Mouse (Mus musculus): ENCODE measurements around the gene Zfp638. TPM values are rescaled to one million over a fixed set of nuclear protein-coding genes. Genes with fewer than 3 reads are reported as not detected.

Gene Zfp638
- polyA plus RNA-seq, 2 experiments = 14.0 to 19.3 TPM

- ATAC-seq (ENCODE audit: insufficient read depth) (no peak), DNase-seq (ENCODE audit: low read depth in 3 of 3, low spot score in 3 of 3) (no peak)
- Histone ChIP-seq H3K27ac (no peak overlapping the region), H3K9me3 (ENCODE audit: control insufficient read depth, low read length) (no peaks in the 10 kb centered on the region), H3K4me2 (ENCODE audit: low read depth) (no peak overlapping the region), H3K4me3 (ENCODE audit: insufficient read depth in 1 of 2, low read depth in 2 of 2, low read length in 2 of 2) (no peak overlapping the region), H3K9ac (replicated peaks) (no peak overlapping the region), H3K36me3 (replicated peaks; ENCODE audit: control insufficient read depth, insufficient read depth, low read depth) (no peaks in the 10 kb centered on the region), H3K4me1 (replicated peaks; ENCODE audit: control insufficient read depth in 2 of 2, insufficient read depth in 2 of 2, low read length in 1 of 2) (no peaks in the 10 kb centered on the region), H3K27me3 (ENCODE audit: control insufficient read depth, insufficient read depth, low read length) (peaks cover 14% of the 10 kb centered on the region)
- WGBS (ENCODE audit: insufficient replicate concordance) = 62% methylated on average over 4 of the region's 4 CpGs
- no peak for TF ChIP-seq EP300 (IDR thresholded peaks at IDR 0.05; ENCODE audit: low read depth)
- TF ChIP-seq CTCF (IDR thresholded peaks at IDR 0.05; ENCODE audit: low read depth) = no peak
Observed at GRCm38 (mm10) chr6:84004295-84004694, 137.4 kb downstream of the Zfp638 start.

DNA sequence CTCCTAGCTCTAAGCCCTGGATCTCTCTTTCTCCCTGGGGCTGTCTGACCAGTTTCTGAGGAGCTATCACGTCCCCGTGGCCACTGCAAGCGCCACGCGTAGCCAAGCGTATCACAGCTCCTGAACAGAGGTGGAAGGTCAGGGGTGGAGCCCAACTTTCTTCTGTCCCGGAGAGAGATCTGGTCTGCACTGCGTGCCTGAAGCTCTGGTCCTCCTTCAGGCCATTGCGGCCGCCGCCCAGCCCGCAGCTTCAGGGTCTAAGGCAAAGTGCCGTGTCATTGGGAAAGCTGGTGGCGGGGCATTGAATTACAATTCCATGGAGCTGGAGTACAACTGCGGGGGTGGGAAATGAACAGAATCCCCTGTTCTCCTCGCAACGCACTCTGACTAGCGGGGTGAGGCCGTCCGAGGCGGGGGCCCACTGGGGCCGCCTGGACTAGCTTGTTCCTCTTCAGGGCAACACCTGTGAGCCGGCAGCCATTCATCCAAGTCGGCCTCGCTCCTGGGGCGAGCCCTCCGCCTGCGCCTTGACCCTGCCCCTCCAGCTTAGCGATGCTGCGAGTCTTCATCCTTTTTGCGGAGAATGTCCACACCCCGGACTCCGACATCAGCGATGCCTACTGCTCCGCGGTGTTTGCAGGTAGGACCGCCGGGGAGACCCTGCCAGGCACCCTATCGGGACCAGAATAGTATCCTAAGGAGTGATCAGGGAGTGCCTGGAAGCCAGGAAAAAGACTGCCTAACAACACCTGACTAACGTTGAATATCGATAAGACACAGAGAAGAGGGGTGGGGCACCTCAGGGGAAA is 141.7 kb downstream of the Zfp638 start, which contains the start of gene Dysf:
TSS of gene Dysf (plus strand) at position 228 of the 809 bp plus-strand sequence.
- ATAC-seq (ENCODE audit: insufficient read depth) (no peak), DNase-seq (ENCODE audit: low read depth in 3 of 3, low spot score in 3 of 3) (no peak)
- Histone ChIP-seq H3K9ac (replicated peaks) (no peak within 1 kb of the TSS), H3K4me1 (replicated peaks; ENCODE audit: control insufficient read depth in 2 of 2, insufficient read depth in 2 of 2, low read length in 1 of 2) (no peaks in the 10 kb centered on the region), H3K4me3 (ENCODE audit: insufficient read depth in 1 of 2, low read depth in 2 of 2, low read length in 2 of 2) (peak within 1 kb of the TSS in 1 of 2 experiments; percentile 15; a peak in 1 of 4 replicates), H3K36me3 (replicated peaks; ENCODE audit: control insufficient read depth, insufficient read depth, low read depth) (no peaks in the 10 kb centered on the region), H3K27me3 (ENCODE audit: control insufficient read depth, insufficient read depth, low read length) (peaks cover 19% of the 10 kb centered on the region), H3K9me3 (ENCODE audit: control insufficient read depth, low read length) (no peaks in the 10 kb centered on the region), H3K27ac (no peak within 1 kb of the TSS), H3K4me2 (ENCODE audit: low read depth) (peak within 1 kb of the TSS; percentile 11)
- 3% methylated on average over 41 of the region's 41 CpGs for WGBS (ENCODE audit: insufficient replicate concordance)
- TF ChIP-seq CTCF (IDR thresholded peaks at IDR 0.05; ENCODE audit: low read depth) = 0 out of 2 replicates have a peak, but pooled peaks have one; percentile 11
- no peak for TF ChIP-seq EP300 (IDR thresholded peaks at IDR 0.05; ENCODE audit: low read depth)

- 19% methylated on average over 8 of the region's 8 CpGs for WGBS (ENCODE audit: insufficient replicate concordance)
- no peak overlapping the region for H3K9ac ChIP-seq (replicated peaks)
- H3K4me1 ChIP-seq (replicated peaks; ENCODE audit: control insufficient read depth in 2 of 2, insufficient read depth in 2 of 2, low read length in 1 of 2) = no peaks in the 10 kb centered on the region
- H3K36me3 ChIP-seq (replicated peaks; ENCODE audit: control insufficient read depth, insufficient read depth, low read depth) = no peaks in the 10 kb centered on the region
- H3K4me3 ChIP-seq (ENCODE audit: insufficient read depth in 1 of 2, low read depth in 2 of 2, low read length in 2 of 2) = no peak overlapping the region
- DNase-seq (ENCODE audit: low read depth in 3 of 3, low spot score in 3 of 3) = no peak
- no peaks in the 10 kb centered on the region for H3K9me3 ChIP-seq (ENCODE audit: control insufficient read depth, low read length)
- H3K27ac ChIP-seq = no peak overlapping the region
- no peak for ATAC-seq (ENCODE audit: insufficient read depth)
- H3K27me3 ChIP-seq (ENCODE audit: control insufficient read depth, insufficient read depth, low read length) = peaks cover 19% of the 10 kb centered on the region
- TF ChIP-seq EP300 (IDR thresholded peaks at IDR 0.05; ENCODE audit: low read depth) (no peak), CTCF (IDR thresholded peaks at IDR 0.05; ENCODE audit: low read depth) (no peak)
- peak overlapping the region; percentile 11 for H3K4me2 ChIP-seq (ENCODE audit: low read depth)
Observed at GRCm38 (mm10) chr6:84009172-84009872, 142.4 kb downstream of the Zfp638 start.

DNA sequence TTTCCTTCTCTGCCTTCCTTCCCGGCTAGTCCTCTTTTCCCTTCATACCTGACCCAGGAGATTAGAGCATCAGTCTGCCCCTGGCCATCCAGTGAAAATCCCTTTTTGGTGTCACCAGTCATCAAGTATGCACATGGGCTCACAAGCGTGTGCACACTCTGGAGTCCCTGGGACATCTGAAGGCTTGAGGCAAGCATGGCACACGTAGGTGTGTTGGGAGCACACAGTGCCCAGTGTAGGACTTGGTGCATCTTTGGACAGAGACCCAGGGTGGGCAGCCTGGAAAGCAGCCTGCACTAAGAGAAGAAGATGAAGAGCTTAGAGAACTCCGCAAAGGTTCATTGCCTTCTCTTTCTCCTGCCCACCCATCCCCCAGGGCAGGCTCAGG is 143.0 kb downstream of the Zfp638 start:
- H3K27ac ChIP-seq = no peak overlapping the region
- no peaks in the 10 kb centered on the region for H3K9me3 ChIP-seq (ENCODE audit: control insufficient read depth, low read length)
- DNase-seq (ENCODE audit: low read depth in 3 of 3, low spot score in 3 of 3) (no peak), ATAC-seq (ENCODE audit: insufficient read depth) (no peak)
- no peaks in the 10 kb centered on the region for H3K36me3 ChIP-seq (replicated peaks; ENCODE audit: control insufficient read depth, insufficient read depth, low read depth)
- WGBS (ENCODE audit: insufficient replicate concordance) = 49% methylated on average over 4 of the region's 4 CpGs
- no peak overlapping the region for H3K9ac ChIP-seq (replicated peaks)
- peaks cover 19% of the 10 kb centered on the region for H3K27me3 ChIP-seq (ENCODE audit: control insufficient read depth, insufficient read depth, low read length)
- no peaks in the 10 kb centered on the region for H3K4me1 ChIP-seq (replicated peaks; ENCODE audit: control insufficient read depth in 2 of 2, insufficient read depth in 2 of 2, low read length in 1 of 2)
- TF ChIP-seq EP300 (IDR thresholded peaks at IDR 0.05; ENCODE audit: low read depth) (no peak), CTCF (IDR thresholded peaks at IDR 0.05; ENCODE audit: low read depth) (no peak)
- no peak overlapping the region for H3K4me2 ChIP-seq (ENCODE audit: low read depth)
- H3K4me3 ChIP-seq (ENCODE audit: insufficient read depth in 1 of 2, low read depth in 2 of 2, low read length in 2 of 2) = no peak overlapping the region

Data from liver, embryonic 14.5 days (tissue).